Mouse (Mus musculus) small intestine, adult 2 months (tissue): ENCODE data around the gene Zfp462. TPM values are rescaled to one million over a fixed set of nuclear protein-coding genes. Genes with fewer than 3 reads are reported as not detected.

ENCODE experiments used
- H3K27ac ChIP-seq: fragments of 200-500 bp; 2 replicates; pipeline ENCODE4 v1.5.1; 2012; ENCODE audit warnings: low read depth, low read length, control low read depth, inconsistent platforms; ENCODE audit not compliant: insufficient read depth
- H3K27me3 ChIP-seq: fragments of 200-500 bp; 2 replicates; pipeline ENCODE4 v1.6.1; 2012; ENCODE audit warnings: mild to moderate bottlenecking, moderate library complexity, low read length, inconsistent platforms; ENCODE audit not compliant: control insufficient read depth, insufficient read depth
- H3K36me3 ChIP-seq: fragments of 200-500 bp; 2 replicates; pipeline ENCODE4 v1.6.1; 2012; ENCODE audit warnings: mild to moderate bottlenecking, low read length, control low read depth, inconsistent platforms; ENCODE audit not compliant: control insufficient read depth, insufficient read depth
- H3K4me1 ChIP-seq: fragments of 200-500 bp; 2 replicates; pipeline ENCODE4 v1.6.1; 2012; ENCODE audit warnings: low read length, inconsistent platforms, mixed read lengths; ENCODE audit not compliant: control insufficient read depth, insufficient read depth, insufficient read length
- H3K4me3 ChIP-seq: fragments of 200-500 bp; 2 replicates; pipeline ENCODE4 v1.5.1; 2012; ENCODE audit warnings: low read depth, mild to moderate bottlenecking, control low read depth, inconsistent platforms, low read length, moderate library complexity
- CTCF ChIP-seq: fragments of 200-500 bp; IDR thresholded peaks from 2 replicates; pipeline ENCODE4 v1.5.1; 2012; ENCODE audit warnings: low read depth, mild to moderate bottlenecking, control low read depth, inconsistent platforms, low read length, moderate library complexity, mixed read lengths; ENCODE audit not compliant: insufficient replicate concordance, insufficient read length; ENCODE audit errors: extremely low read depth
- POLR2A ChIP-seq: fragments of 200-500 bp; IDR thresholded peaks from 2 replicates; pipeline ENCODE4 v1.6.1; 2012; ENCODE audit warnings: low read depth, mild to moderate bottlenecking, control low read depth, inconsistent platforms, low read length, moderate library complexity
- WGBS: fragments of 180-500 bp; shearing (Covaris S2); methylation state at CpG from one replicate; pipeline ENCODE4 v1.1.7; 2018; 5-methylcytosine and 5-hydroxymethylcytosine counted together
- polyA plus RNA-seq: library from polyadenylated mRNA; depleted of rRNA; stranded (reverse); fragments of >200 nt; gene quantifications from 2 replicates; pipeline ENCODE4 v1.2.3, GENCODE M21; 2012

Gene Zfp462
- polyA plus RNA-seq, 1 experiment, result 2.3 TPM

DNA sequence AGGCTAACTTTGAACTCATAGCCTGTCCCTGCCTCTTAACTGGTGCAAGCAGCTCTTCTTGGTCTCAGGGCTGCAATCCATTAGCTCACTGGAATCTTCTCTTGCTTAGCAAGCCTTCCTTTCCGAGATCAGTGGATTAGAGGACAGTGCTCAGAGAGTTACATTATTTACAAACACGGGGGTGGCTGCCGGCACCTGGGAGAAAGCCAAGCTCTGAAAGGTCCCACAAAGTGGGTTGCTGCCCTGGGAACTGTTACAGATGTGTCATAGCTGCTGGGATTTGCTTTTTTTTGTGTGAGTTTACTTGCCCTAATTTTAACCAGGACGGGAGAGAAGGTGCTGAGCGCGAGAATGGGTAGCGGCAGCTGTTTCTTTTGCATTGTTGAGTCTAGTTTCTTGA is 102.4 kb downstream of the Zfp462 start:
- Histone ChIP-seq H3K36me3 (peaks cover 2% of the 10 kb centered on the region; the same call in 1 of the 2 replicates), H3K4me1 (peaks cover 4% of the 10 kb centered on the region; the same call in 1 of the 2 replicates), H3K27ac (no peak overlapping the region), H3K27me3 (no peaks in the 10 kb centered on the region), H3K4me3 (no peak overlapping the region)
- WGBS, result 73% methylated on average over 7 of the region's 7 CpGs
- TF ChIP-seq POLR2A (no peak), CTCF (no peak)

DNA sequence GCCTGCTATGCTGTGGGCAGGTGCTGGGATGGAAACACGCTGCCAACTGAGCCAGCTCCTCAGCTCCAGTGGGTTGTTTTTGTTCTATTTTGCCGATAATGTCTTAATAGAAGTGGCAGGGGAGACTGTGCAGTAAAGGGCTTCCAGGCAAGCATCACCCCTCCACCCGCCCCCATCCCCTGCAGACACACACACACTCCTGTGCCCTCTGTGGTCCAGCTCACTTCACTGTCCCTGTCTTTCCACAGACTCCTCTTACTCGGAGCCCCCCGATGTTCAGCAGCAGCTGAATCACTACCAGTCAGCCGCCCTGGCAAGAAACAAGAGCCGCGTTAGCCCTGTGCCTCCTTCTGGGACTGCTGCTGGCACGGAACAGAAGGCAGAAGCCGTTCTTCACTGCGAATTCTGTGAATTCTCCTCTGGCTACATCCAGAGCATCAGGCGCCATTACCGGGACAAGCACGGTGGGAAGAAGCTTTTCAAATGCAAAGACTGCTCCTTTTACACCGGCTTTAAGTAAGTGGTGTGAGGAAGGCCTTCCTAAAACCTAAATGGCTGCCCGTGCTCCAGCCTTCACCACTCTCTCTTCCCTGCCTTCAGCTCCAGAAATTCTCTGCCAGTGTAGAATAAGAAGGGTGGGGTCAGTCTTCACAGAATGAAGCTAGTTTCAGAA is 105.2 kb downstream of the Zfp462 start:
- Histone ChIP-seq H3K27me3 (no peaks in the 10 kb centered on the region), H3K4me3 (no peak overlapping the region), H3K4me1 (peaks cover 4% of the 10 kb centered on the region; the same call in 1 of the 2 replicates), H3K27ac (no peak overlapping the region), H3K36me3 (peaks cover 6% of the 10 kb centered on the region)
- 92% methylated on average over 16 of the region's 16 CpGs for WGBS
- TF ChIP-seq CTCF (no peak), POLR2A (no peak)

DNA sequence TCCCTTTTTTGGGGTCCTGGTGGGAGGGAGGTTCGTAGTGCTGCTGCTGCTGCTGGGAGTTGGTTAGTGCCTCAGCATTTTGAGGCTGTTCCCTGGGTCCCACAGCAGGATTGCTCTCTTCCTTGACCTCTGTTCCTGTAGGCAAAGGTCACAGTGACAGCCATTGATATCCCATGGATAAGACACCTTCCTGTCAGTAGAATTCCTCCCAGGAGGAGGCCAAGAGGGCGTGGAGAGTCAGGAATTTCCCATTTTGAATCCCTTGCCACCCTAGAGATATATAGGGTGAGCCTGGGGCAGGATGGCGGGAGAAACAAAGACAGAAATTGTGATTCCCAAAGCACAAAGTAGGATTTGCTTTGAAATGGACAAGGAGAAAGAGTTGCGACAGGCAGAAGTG is 106.5 kb downstream of the Zfp462 start:
- Histone ChIP-seq H3K27ac (no peak overlapping the region), H3K36me3 (peaks cover 6% of the 10 kb centered on the region), H3K4me3 (no peak overlapping the region), H3K27me3 (no peaks in the 10 kb centered on the region), H3K4me1 (peaks cover 4% of the 10 kb centered on the region; the same call in 1 of the 2 replicates)
- no peak for TF ChIP-seq CTCF
- TF ChIP-seq POLR2A, result no peak
- WGBS, result 92% methylated on average over 4 of the region's 4 CpGs

DNA sequence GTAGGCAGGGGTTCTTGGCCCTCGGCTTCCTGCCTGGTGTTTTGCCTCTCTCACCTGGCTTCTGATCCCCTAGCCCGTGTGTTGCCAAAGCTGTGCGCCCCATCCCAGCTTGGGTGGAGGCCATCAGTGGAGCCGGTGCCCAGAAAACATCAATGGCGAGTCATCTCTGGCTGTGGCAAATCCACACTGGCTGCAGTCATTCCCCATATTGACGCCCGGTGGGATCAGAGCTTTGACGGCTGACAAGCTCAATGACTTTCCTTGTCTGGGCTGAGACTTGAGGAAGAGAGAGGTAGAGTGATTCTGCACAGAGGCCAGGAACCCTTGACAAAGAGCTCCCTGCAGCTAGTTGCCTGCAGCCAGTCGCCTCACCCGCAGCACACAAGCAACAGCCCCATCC is 107.8 kb downstream of the Zfp462 start:
- no peak overlapping the region for H3K27ac ChIP-seq
- H3K36me3 ChIP-seq, result peaks cover 6% of the 10 kb centered on the region
- WGBS, result 95% methylated on average over 10 of the region's 10 CpGs
- no peak for TF ChIP-seq CTCF
- TF ChIP-seq POLR2A, result no peak
- peaks cover 4% of the 10 kb centered on the region; the same call in 1 of the 2 replicates for H3K4me1 ChIP-seq
- no peaks in the 10 kb centered on the region for H3K27me3 ChIP-seq
- H3K4me3 ChIP-seq, result no peak overlapping the region

DNA sequence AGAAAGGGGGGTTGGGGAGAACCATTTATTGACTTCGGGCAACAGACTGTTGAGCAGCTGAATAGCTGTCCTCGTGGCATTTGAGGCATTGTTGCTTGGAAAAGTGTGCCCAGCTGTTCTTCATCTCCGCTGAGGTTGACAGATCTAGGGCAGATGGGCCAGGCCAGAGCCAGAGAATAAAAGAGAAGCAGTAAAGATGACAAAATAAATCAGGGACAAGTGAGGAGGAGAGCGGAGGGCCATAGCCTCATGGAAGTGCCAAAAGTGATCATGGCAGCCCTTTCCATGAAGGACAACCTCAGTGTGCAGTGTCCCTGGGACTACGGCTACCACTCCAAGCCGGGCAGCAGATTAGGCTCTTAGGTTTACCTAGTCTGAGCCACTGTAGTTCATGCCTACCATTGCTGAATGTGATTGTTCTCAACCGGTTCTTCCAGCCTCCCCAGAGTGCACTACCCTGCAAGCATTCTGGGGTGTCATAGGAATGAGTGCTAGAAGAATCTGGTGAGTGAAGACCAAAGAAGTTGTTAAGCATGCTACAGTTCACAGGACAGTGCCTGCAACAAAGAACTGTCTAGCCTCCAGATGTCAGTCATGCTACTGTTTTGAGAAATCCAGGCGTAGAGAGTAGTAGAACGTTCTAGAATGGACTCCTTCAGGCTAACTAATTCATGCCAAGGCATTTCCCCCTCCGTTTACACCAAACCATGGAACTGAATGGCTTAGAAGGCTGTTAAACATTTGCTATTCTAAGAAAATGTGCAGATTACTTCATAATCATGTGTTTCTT is 113.0 kb downstream of the Zfp462 start:
- Histone ChIP-seq H3K36me3 (0 out of 2 replicates have a peak, but pooled peaks cover 2% of the 10 kb centered on the region), H3K27me3 (no peaks in the 10 kb centered on the region), H3K4me1 (no peaks in the 10 kb centered on the region), H3K4me3 (no peak overlapping the region), H3K27ac (no peak overlapping the region)
- WGBS, result 82% methylated on average over 10 of the region's 10 CpGs
- TF ChIP-seq POLR2A (no peak), CTCF (no peak)

DNA sequence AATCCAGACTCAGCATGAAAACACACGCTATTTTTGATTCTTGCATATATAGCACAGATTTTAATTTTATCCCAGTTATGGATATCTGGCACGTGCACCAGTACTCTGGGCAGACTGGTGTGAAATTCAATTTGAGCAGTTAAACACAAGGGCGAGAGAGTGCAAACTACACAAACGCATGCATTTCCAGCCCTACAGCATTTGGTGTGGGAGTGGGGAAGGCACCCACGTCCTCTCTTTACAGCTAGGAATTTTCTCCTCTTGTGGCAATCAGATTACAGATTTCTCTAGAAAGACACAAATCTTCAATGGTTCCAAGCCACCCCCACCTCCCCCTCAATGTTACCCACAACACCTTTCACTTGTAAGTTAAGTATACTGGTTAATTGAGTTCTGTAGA is 114.1 kb downstream of the Zfp462 start:
- no peak overlapping the region for H3K4me3 ChIP-seq
- TF ChIP-seq CTCF (no peak), POLR2A (no peak)
- no peak overlapping the region for H3K27ac ChIP-seq
- no peaks in the 10 kb centered on the region for H3K4me1 ChIP-seq
- H3K27me3 ChIP-seq, result no peaks in the 10 kb centered on the region
- 0 out of 2 replicates have a peak, but pooled peaks cover 2% of the 10 kb centered on the region for H3K36me3 ChIP-seq
- WGBS, result 85% methylated on average over 5 of the region's 5 CpGs
